8 mouse cellular contexts compared by ENCODE assay signal in the genomic region with DNA sequence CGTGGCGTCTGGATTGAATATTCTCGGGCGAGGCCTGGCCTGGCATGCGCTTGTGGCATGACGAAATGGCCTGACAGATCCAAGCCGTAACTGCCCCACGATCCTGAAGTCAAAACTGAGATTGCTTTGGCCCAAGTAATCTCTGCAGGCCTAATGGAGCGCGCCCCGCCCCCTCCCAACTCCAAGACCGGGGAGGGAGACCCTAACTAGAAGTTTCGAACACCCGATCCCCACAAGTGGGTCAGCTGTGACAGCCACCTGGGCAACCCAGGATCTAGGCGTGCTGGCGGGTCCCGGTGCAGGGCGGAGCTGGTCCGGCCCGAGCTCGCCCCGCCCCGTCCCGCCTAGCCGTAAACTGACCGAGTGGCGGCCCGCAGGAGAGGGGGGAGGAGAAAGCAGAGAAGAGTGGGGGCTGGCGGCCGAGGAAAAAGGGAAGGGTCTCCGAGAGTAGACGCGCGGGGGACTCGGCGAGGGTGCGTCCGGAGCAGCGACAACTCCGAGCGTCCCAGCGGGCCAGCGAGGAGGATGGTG. TPM values are rescaled to one million over a fixed set of nuclear protein-coding genes. Genes with fewer than 3 reads are reported as not detected.
DNase-seq lines count a peak whose midpoint lies in the region; ATAC-seq and TF ChIP-seq lines count a peak whose summit lies in the region.

A gene (plus strand): TSS at position 365 of the 531 bp plus-strand sequence.

- H3K4me3 ChIP-seq in C2C12 (ENCODE audit: insufficient read depth, poor library complexity, severe bottlenecking), result peak within 1 kb of the TSS; percentile 63
- peak within 1 kb of the TSS; percentile 89 for H3K4me3 ChIP-seq in embryonic facial prominence, embryonic 14.5 days (ENCODE audit: low read depth, low read length)
- H3K4me3 ChIP-seq in heart, embryonic 11.5 days (ENCODE audit: low read depth, low read length), result peak within 1 kb of the TSS; percentile 90
- H3K4me3 ChIP-seq in kidney, embryonic 14.5 days (ENCODE audit: low read length), result peak within 1 kb of the TSS; percentile 87
- peak within 1 kb of the TSS; percentile 91 for H3K4me3 ChIP-seq in limb, embryonic 15.5 days
- peak within 1 kb of the TSS; percentile 63 for H3K4me3 ChIP-seq in midbrain, embryonic 14.5 days (replicated peaks; ENCODE audit: low read depth, low read length)

- H3ac ChIP-seq in C2C12 (ENCODE audit: control insufficient read depth, insufficient read length, low read depth), result peak within 1 kb of the TSS; percentile 68

- no peaks in the 10 kb centered on the region for H3K36me3 ChIP-seq in C2C12 (ENCODE audit: control insufficient read depth, insufficient read depth)
- no peaks in the 10 kb centered on the region for H3K36me3 ChIP-seq in embryonic facial prominence, embryonic 14.5 days (ENCODE audit: control insufficient read depth, insufficient read depth, low read length)
- H3K36me3 ChIP-seq in heart, embryonic 11.5 days (ENCODE audit: control insufficient read depth, insufficient read depth, low read length), result no peaks in the 10 kb centered on the region
- no peaks in the 10 kb centered on the region for H3K36me3 ChIP-seq in kidney, embryonic 14.5 days (ENCODE audit: control insufficient read depth, insufficient read depth, low read length)
- no peaks in the 10 kb centered on the region for H3K36me3 ChIP-seq in limb, embryonic 15.5 days
- no peaks in the 10 kb centered on the region for H3K36me3 ChIP-seq in midbrain, embryonic 14.5 days (ENCODE audit: control insufficient read depth, insufficient read depth, low read length)

- H3K27ac ChIP-seq in embryonic facial prominence, embryonic 14.5 days (replicated peaks; ENCODE audit: low read depth, low read length), result peak within 1 kb of the TSS; percentile 91
- peak within 1 kb of the TSS; percentile 76 for H3K27ac ChIP-seq in heart, embryonic 11.5 days (ENCODE audit: low read depth, low read length)
- H3K27ac ChIP-seq in kidney, embryonic 14.5 days (ENCODE audit: low read depth, low read length), result peak within 1 kb of the TSS; percentile 57; the same call in 1 of the 2 replicates
- H3K27ac ChIP-seq in limb, embryonic 15.5 days, result peak within 1 kb of the TSS; percentile 90
- no peak within 1 kb of the TSS for H3K27ac ChIP-seq in midbrain, embryonic 14.5 days (replicated peaks; ENCODE audit: low read depth, low read length)

- peaks cover 24% of the 10 kb centered on the region for H3K79me3 ChIP-seq in C2C12 (ENCODE audit: low read depth)

- peaks cover 31% of the 10 kb centered on the region for H3K4me1 ChIP-seq in embryonic facial prominence, embryonic 14.5 days (ENCODE audit: control insufficient read depth, insufficient read depth, low read length)
- peaks cover 24% of the 10 kb centered on the region for H3K4me1 ChIP-seq in heart, embryonic 11.5 days (ENCODE audit: control insufficient read depth, insufficient read depth, low read length)
- peaks cover 19% of the 10 kb centered on the region; the same call in 1 of the 2 replicates for H3K4me1 ChIP-seq in kidney, embryonic 14.5 days (ENCODE audit: control insufficient read depth, insufficient read depth, low read length)
- peaks cover 38% of the 10 kb centered on the region for H3K4me1 ChIP-seq in limb, embryonic 15.5 days
- H3K4me1 ChIP-seq in midbrain, embryonic 14.5 days (ENCODE audit: control insufficient read depth, insufficient read depth, low read length), result peaks cover 18% of the 10 kb centered on the region

- H3K9ac ChIP-seq in embryonic facial prominence, embryonic 14.5 days (ENCODE audit: low read depth, low read length), result peak within 1 kb of the TSS; percentile 92
- H3K9ac ChIP-seq in heart, embryonic 11.5 days (ENCODE audit: low read depth, low read length), result peak within 1 kb of the TSS; percentile 78
- H3K9ac ChIP-seq in kidney, embryonic 14.5 days (ENCODE audit: low read depth, low read length), result peak within 1 kb of the TSS; percentile 82
- H3K9ac ChIP-seq in limb, embryonic 15.5 days, result peak within 1 kb of the TSS; percentile 93
- peak within 1 kb of the TSS; percentile 57 for H3K9ac ChIP-seq in midbrain, embryonic 14.5 days (replicated peaks; ENCODE audit: low read length)

- no peak for TF ChIP-seq CTCF in C2C12 (IDR thresholded peaks at IDR 0.05; ENCODE audit: control insufficient read depth, insufficient read depth, insufficient read length)

- H3K4me2 ChIP-seq in embryonic facial prominence, embryonic 14.5 days (ENCODE audit: low read depth, low read length), result peak within 1 kb of the TSS; percentile 79
- peak within 1 kb of the TSS; percentile 89 for H3K4me2 ChIP-seq in heart, embryonic 11.5 days
- H3K4me2 ChIP-seq in kidney, embryonic 14.5 days (replicated peaks; ENCODE audit: low read depth, low read length), result peak within 1 kb of the TSS; percentile 96
- H3K4me2 ChIP-seq in limb, embryonic 15.5 days, result peak within 1 kb of the TSS; percentile 79
- H3K4me2 ChIP-seq in midbrain, embryonic 14.5 days (ENCODE audit: low read length), result peak within 1 kb of the TSS; percentile 99

- peak; percentile 76 for ATAC-seq in embryonic facial prominence, embryonic 14.5 days (ENCODE audit: low read depth)
- peak; percentile 79 for ATAC-seq in heart, embryonic 11.5 days (replicated peaks; ENCODE audit: insufficient number of reproducible peaks, low FRiP score, low TSS enrichment)
- ATAC-seq in kidney, embryonic 14.5 days (ENCODE audit: low FRiP score, low TSS enrichment), result peak; percentile 82
- peak; percentile 78 for ATAC-seq in limb, embryonic 15.5 days (ENCODE audit: insufficient number of reproducible peaks, low FRiP score, low TSS enrichment, low read depth)
- ATAC-seq in midbrain, embryonic 14.5 days (ENCODE audit: low FRiP score, low TSS enrichment), result peak; percentile 60

- no peaks in the 10 kb centered on the region for H3K27me3 ChIP-seq in C2C12 (ENCODE audit: control insufficient read depth, insufficient read depth, insufficient read length)
- H3K27me3 ChIP-seq in embryonic facial prominence, embryonic 14.5 days (replicated peaks; ENCODE audit: control insufficient read depth, insufficient read depth, low read length), result no peaks in the 10 kb centered on the region
- peaks cover 2% of the 10 kb centered on the region; the same call in 1 of the 2 replicates for H3K27me3 ChIP-seq in heart, embryonic 11.5 days (ENCODE audit: control insufficient read depth, insufficient read depth, low read length)
- H3K27me3 ChIP-seq in kidney, embryonic 14.5 days (ENCODE audit: control insufficient read depth, insufficient read depth, low read length), result no peaks in the 10 kb centered on the region
- no peaks in the 10 kb centered on the region for H3K27me3 ChIP-seq in limb, embryonic 15.5 days
- peaks cover 27% of the 10 kb centered on the region for H3K27me3 ChIP-seq in midbrain, embryonic 14.5 days (ENCODE audit: control insufficient read depth, insufficient read depth, low read length)

- H3K79me2 ChIP-seq in C2C12 (ENCODE audit: control insufficient read depth, insufficient read depth), result peaks cover 45% of the 10 kb centered on the region

- WGBS in embryonic facial prominence, embryonic 14.5 days, result 1% methylated on average over 24 of the region's 43 CpGs
- under 1% methylated on average over 39 of the region's 43 CpGs for WGBS in heart, embryonic 11.5 days (ENCODE audit: insufficient replicate concordance)
- under 1% methylated on average over 40 of the region's 43 CpGs for WGBS in kidney, embryonic 14.5 days
- WGBS in limb, embryonic 15.5 days, result under 1% methylated on average over 43 of the region's 43 CpGs
- under 1% methylated on average over 43 of the region's 43 CpGs for WGBS in midbrain, embryonic 14.5 days

- peak; percentile 92 for DNase-seq in adrenal gland, postnatal 14 days
- peak; percentile 69 for DNase-seq in embryonic facial prominence, embryonic 14.5 days (ENCODE audit: low spot score)
- DNase-seq in midbrain, embryonic 14.5 days, result peak; percentile 65
- DNase-seq in testis, postnatal 14 days (ENCODE audit: low spot score), result peak; percentile 61

- no peaks in the 10 kb centered on the region for H3K9me3 ChIP-seq in embryonic facial prominence, embryonic 14.5 days (ENCODE audit: control insufficient read depth, low read length)
- H3K9me3 ChIP-seq in heart, embryonic 11.5 days (replicated peaks; ENCODE audit: control insufficient read depth, low read length), result no peaks in the 10 kb centered on the region
- no peaks in the 10 kb centered on the region for H3K9me3 ChIP-seq in kidney, embryonic 14.5 days (ENCODE audit: control insufficient read depth, low read length)
- H3K9me3 ChIP-seq in limb, embryonic 15.5 days, result no peaks in the 10 kb centered on the region
- no peaks in the 10 kb centered on the region for H3K9me3 ChIP-seq in midbrain, embryonic 14.5 days (ENCODE audit: control insufficient read depth, low read length)

TF ChIP-seq in C2C12, 6 proteins besides CTCF, POLR2A, EP300 and RAD21:
- TF ChIP-seq FOSL1 (IDR thresholded peaks at IDR 0.05; ENCODE audit: insufficient read depth, low read length, poor library complexity, severe bottlenecking) (no peak), CEBPB (IDR thresholded peaks at IDR 0.05; ENCODE audit: low read depth) (no peak), MAX (IDR thresholded peaks at IDR 0.05) (no peak), MYOG (IDR thresholded peaks at IDR 0.05; ENCODE audit: control insufficient read depth, extremely low read depth, insufficient read length) (no peak), USF1 (IDR thresholded peaks at IDR 0.05; ENCODE audit: low read depth) (no peak)

RNA-seq across cellular contexts. Expression of the gene that starts here (rescaled TPM):
- polyA plus RNA-seq in C2C12 (2012; fragmentation: generic; extraction: Trizol), result 46.0 TPM
- 103 and 118 TPM in 2 replicates for total RNA-seq in adrenal gland, postnatal 14 days (2021)
- polyA plus RNA-seq in embryonic facial prominence, embryonic 14.5 days (2014; fragmentation: Nextera tagmentation; extraction: Ambion mirVana), result 116 and 121 TPM in 2 replicates
- polyA plus RNA-seq in heart, embryonic 11.5 days (2014; fragmentation: Nextera tagmentation; extraction: Ambion mirVana), result 42.4 and 49.8 TPM in 2 replicates
- polyA plus RNA-seq in kidney, embryonic 14.5 days (2014; fragmentation: Nextera tagmentation; extraction: Ambion mirVana), result 34.3 and 49.7 TPM in 2 replicates
- 74.9 and 77.5 TPM in 2 replicates for polyA plus RNA-seq in limb, embryonic 15.5 days (2015; fragmentation: Nextera tagmentation; extraction: Ambion mirVana)
- polyA plus RNA-seq in midbrain, embryonic 14.5 days (2014; fragmentation: Nextera tagmentation; extraction: Ambion mirVana), result 19.2 and 19.3 TPM in 2 replicates
